Mouse (Mus musculus) neutrophil, adult 83 days (primary cell): ENCODE results near the gene Slco2a1. TPM values are rescaled to one million over a fixed set of nuclear protein-coding genes. Genes with fewer than 3 reads are reported as not detected.

ENCODE experiments used
- total RNA-seq, 2 experiments: library from RNA; stranded (reverse); gene quantifications; one replicate each; pipeline ENCODE4 v1.2.4; 2023

Gene Slco2a1
- total RNA-seq, result not detected

GRCm38 (mm10) chr9:102988462-102988861 lies at the start of gene Slco2a1:
Gene Slco2a1, plus strand, starts transcription at chr9:102988712.

DNA sequence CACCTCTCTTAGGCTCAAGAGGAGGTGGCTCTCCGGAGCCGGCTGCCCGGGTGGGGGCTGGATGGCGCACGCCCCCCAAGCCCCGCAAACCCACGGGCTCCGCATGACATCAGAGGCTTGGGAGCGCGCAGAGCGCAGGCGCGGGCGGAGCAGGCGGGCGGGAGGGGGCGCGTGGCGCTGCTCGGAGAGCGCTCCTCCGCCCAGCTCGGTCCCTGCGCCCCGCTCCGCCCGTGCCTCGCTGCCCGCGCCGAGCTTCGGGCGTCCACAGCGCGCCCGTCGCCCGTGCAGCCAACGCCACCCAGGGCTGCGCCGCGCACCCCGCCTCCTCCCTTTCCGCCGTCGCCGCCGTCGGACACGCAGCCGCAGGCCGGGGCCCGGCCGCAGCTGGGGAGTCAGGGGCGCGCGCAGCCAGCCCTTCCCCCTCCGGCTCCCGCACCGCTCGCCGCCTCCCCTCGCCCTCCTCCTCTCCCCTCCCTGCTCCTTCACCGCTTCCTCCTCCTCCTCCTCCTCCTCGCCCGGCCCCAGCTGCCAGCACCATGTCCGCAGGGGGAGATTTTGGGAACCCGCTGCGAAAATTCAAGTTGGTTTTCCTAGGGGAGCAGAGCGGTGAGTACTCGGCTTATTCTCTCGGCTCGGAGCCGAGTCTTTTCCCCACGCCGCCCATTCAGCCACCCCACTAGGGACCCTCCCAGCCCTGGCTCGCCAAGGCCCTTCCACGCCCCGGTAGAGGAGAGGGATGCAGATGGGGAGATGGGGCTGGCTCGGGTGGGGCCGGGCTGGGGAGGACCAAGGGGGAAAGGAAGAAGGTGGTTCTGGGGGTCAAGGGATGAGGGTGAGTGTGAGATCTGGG lies 123.3 kb downstream of the Slco2a1 start, which contains the start of gene Rab6b:
Rab6b (plus strand) TSS at position 167 of the 850 bp plus-strand sequence.

Other genes with a start within 250 kb of the Slco2a1 start
- 1 to 10 TPM; 1.6 to 2.5 TPM for gene Ryk, start 153.8 kb upstream of the Slco2a1 start, total RNA-seq
- gene Rab6b, start 123.1 kb downstream of the Slco2a1 start, total RNA-seq, result under 1 TPM in 1 of 2 experiments, not detected in 1; 0.07 TPM
- 1 to 10 TPM; 7.3 to 8.7 TPM for gene Srprb, start 213.4 kb downstream of the Slco2a1 start, total RNA-seq
- 1 to 10 TPM; 1.8 to 6.0 TPM for gene Gm20425, start 241.6 kb downstream of the Slco2a1 start, total RNA-seq
- 10 to 100 TPM; 96.1 to 98.7 TPM for gene Trf, start 241.7 kb downstream of the Slco2a1 start, total RNA-seq